Mouse (Mus musculus) inflammation-experienced regulatory T-cells, adult 6 months (primary cell): Measurements from ENCODE around the gene Enthd1. TPM values are rescaled to one million over a fixed set of nuclear protein-coding genes. Genes with fewer than 3 reads are reported as not detected.
A peak's percentile ranks its signal among the peaks of the same experiment; 100 is the strongest.

Experiments used
- ATAC-seq: one replicate; pipeline ENCODE4 v1.8.0; 2017
- polyA plus RNA-seq, 3 experiments: library from polyadenylated mRNA; unstranded; fragments of 100-300 nt; shearing (Covaris generic); gene quantifications; one replicate each; pipeline ENCODE4 v1.2.1; 2017

Gene Enthd1
- polyA plus RNA-seq, 3 experiments from 2014 or later, result 0.23 to 0.50 TPM; not detected in 1

GRCm38 (mm10) chr15:80572811-80573520, 8.0 kb upstream of the Enthd1 start:
- ATAC-seq, result no peak

GRCm38 (mm10) chr15:80572291-80572690, 7.3 kb upstream of the Enthd1 start, which contains the start of gene Grap2:
Grap2 (plus strand) TSS chr15:80572594.
- ATAC-seq, result peak; percentile 92

- ATAC-seq, result no peak
These were observed 6.7 kb upstream of the Enthd1 start for GRCm38 (mm10) chr15:80571611-80572010.

GRCm38 (mm10) chr15:80570226-80570625, 5.3 kb upstream of the Enthd1 start:
- no peak for ATAC-seq

- no peak for ATAC-seq
These were observed 4.2 kb upstream of the Enthd1 start for GRCm38 (mm10) chr15:80569205-80569604.

- no peak for ATAC-seq
These were observed 2.8 kb upstream of the Enthd1 start for GRCm38 (mm10) chr15:80567731-80568130.

- no peak for ATAC-seq
These were observed 2.2 kb upstream of the Enthd1 start for GRCm38 (mm10) chr15:80567139-80567538.

- no peak for ATAC-seq
These were observed 1.7 kb upstream of the Enthd1 start for GRCm38 (mm10) chr15:80566696-80567095.

- no peak for ATAC-seq
These were observed 1.2 kb downstream of the Enthd1 start for GRCm38 (mm10) chr15:80563634-80564208.

GRCm38 (mm10) chr15:80562446-80562845, 2.5 kb downstream of the Enthd1 start:
- peak; percentile 81 for ATAC-seq

GRCm38 (mm10) chr15:80560646-80561580, 4.0 kb downstream of the Enthd1 start:
- peak; percentile 19 for ATAC-seq

- no peak for ATAC-seq
These were observed 5.0 kb downstream of the Enthd1 start for GRCm38 (mm10) chr15:80559978-80560377.

- ATAC-seq, result no peak
These were observed 5.4 kb downstream of the Enthd1 start for GRCm38 (mm10) chr15:80559534-80559933.

- ATAC-seq, result no peak
These were observed 7.2 kb downstream of the Enthd1 start for GRCm38 (mm10) chr15:80557745-80558144.

- no peak for ATAC-seq
These were observed 8.9 kb downstream of the Enthd1 start for GRCm38 (mm10) chr15:80556021-80556420.

GRCm38 (mm10) chr15:80554860-80555822, 9.8 kb downstream of the Enthd1 start:
- peak; percentile 71 for ATAC-seq

GRCm38 (mm10) chr15:80545430-80545829, 19.5 kb downstream of the Enthd1 start:
- ATAC-seq, result no peak

- ATAC-seq, result peak; percentile 41
These were observed 20.8 kb downstream of the Enthd1 start for GRCm38 (mm10) chr15:80544115-80544514.

GRCm38 (mm10) chr15:80538671-80539340, 26.1 kb downstream of the Enthd1 start:
- ATAC-seq, result peak; percentile 77

- peak; percentile 62 for ATAC-seq
These were observed 26.9 kb downstream of the Enthd1 start for GRCm38 (mm10) chr15:80538075-80538474.

- no peak for ATAC-seq
These were observed 28.9 kb downstream of the Enthd1 start for GRCm38 (mm10) chr15:80536051-80536450.
